Mouse (Mus musculus): ENCODE measurements around the gene Sec22a. TPM values are rescaled to one million over a fixed set of nuclear protein-coding genes. Genes with fewer than 3 reads are reported as not detected.

The Sec22a gene
- total RNA-seq, 1 experiment: 16.7 TPM

DNA sequence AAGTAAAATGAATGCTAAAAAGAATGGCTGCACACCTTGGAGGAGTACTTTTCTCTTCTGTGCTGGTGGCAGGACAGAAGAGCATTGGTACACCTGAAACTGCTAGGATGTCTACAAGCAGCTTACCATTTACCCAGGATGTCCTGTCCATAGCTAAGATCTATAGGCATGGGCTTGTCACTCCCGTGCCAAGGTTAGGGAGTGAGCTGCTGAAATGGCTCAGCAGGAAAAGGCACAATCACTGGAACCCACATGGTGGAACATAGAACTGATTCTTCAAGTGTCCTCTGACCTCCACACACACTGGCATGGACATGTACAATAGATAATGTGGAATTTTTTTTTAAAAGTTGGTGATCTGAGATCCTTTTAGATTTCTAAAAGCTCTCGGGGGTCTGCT is 56.4 kb downstream of the Sec22a start:
- Histone ChIP-seq H3K9ac (ENCODE audit: insufficient read depth, low read depth, low read length, poor library complexity, severe bottlenecking) (no peak overlapping the region), H3K9me3 (ENCODE audit: control insufficient read depth, insufficient read depth, low read depth, low read length) (no peaks in the 10 kb centered on the region), H3K4me1 (ENCODE audit: control insufficient read depth in 2 of 2, insufficient read depth in 2 of 2, low read length in 2 of 2, poor library complexity in 1 of 2) (no peaks in the 10 kb centered on the region), H3K4me3 (ENCODE audit: insufficient read depth in 1 of 2, low read depth in 1 of 2, low read length in 2 of 2, poor library complexity in 1 of 2, severe bottlenecking in 1 of 2) (no peak overlapping the region), H3K27ac (ENCODE audit: insufficient read depth, low read depth, low read length, poor library complexity, severe bottlenecking) (no peak overlapping the region), H3K36me3 (ENCODE audit: control insufficient read depth, insufficient read depth, low read length, poor library complexity, severe bottlenecking) (no peaks in the 10 kb centered on the region)
- TF ChIP-seq HCFC1 (IDR thresholded peaks at IDR 0.05; ENCODE audit: borderline replicate concordance, insufficient read depth, low read length): no peak
- no peak for TF ChIP-seq CHD2 (IDR thresholded peaks at IDR 0.05; ENCODE audit: low read depth, low read length)
- in situ Hi-C loops (cut with MboI; ENCODE audit: low sequenced_read_pairs in 2 of 2, unreplicated experiment in 2 of 2): no loop called here
- no peak for DNase-seq (ENCODE audit: low read depth, low spot score)

GRCm38 (mm10) chr16:35306631-35307030 is 57.1 kb downstream of the Sec22a start:
- no peak overlapping the region for H3K27ac ChIP-seq (ENCODE audit: insufficient read depth, low read depth, low read length, poor library complexity, severe bottlenecking)
- H3K9me3 ChIP-seq (ENCODE audit: control insufficient read depth, insufficient read depth, low read depth, low read length): no peaks in the 10 kb centered on the region
- no peak for TF ChIP-seq CHD2 (IDR thresholded peaks at IDR 0.05; ENCODE audit: low read depth, low read length)
- no peak for TF ChIP-seq ZNF384 (IDR thresholded peaks at IDR 0.05; ENCODE audit: low read depth, low read length)
- no peak for TF ChIP-seq ZC3H11A (IDR thresholded peaks at IDR 0.05; ENCODE audit: borderline replicate concordance, low read depth, low read length)
- no peak for TF ChIP-seq HCFC1 (IDR thresholded peaks at IDR 0.05; ENCODE audit: borderline replicate concordance, insufficient read depth, low read length)
- TF ChIP-seq MAFK (IDR thresholded peaks at IDR 0.05; ENCODE audit: insufficient read depth, low read depth, low read length): no peak
- no peaks in the 10 kb centered on the region for H3K4me1 ChIP-seq (ENCODE audit: control insufficient read depth in 2 of 2, insufficient read depth in 2 of 2, low read length in 2 of 2, poor library complexity in 1 of 2)
- in situ Hi-C loops (cut with MboI; ENCODE audit: low sequenced_read_pairs in 2 of 2, unreplicated experiment in 2 of 2): no loop called here
- no peak overlapping the region for H3K9ac ChIP-seq (ENCODE audit: insufficient read depth, low read depth, low read length, poor library complexity, severe bottlenecking)
- no peaks in the 10 kb centered on the region for H3K36me3 ChIP-seq (ENCODE audit: control insufficient read depth, insufficient read depth, low read length, poor library complexity, severe bottlenecking)
- no peak for DNase-seq (ENCODE audit: low read depth, low spot score)
- no peak overlapping the region for H3K4me3 ChIP-seq (ENCODE audit: insufficient read depth in 1 of 2, low read depth in 1 of 2, low read length in 2 of 2, poor library complexity in 1 of 2, severe bottlenecking in 1 of 2)

DNA sequence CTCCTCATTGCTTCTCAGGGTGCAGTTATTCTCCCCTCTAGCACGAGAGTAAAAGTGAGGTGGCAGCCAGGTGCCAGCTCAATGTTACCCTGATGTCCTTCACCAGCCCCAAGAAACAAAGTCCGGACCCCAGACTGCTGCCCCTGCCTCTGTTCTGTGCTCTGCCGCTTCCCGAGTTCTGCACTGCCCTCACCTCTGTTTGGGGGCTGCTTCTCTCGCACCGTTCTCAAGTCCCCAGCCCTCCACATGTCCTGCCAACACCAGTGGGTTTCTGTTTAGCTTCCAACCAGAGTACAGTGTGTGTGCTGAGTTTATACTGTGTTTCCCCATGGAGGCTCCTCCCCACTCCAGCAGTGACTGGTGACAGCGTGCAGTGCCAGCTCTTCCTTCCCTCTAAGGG is 58.5 kb downstream of the Sec22a start:
- no peak for DNase-seq (ENCODE audit: low read depth, low spot score)
- H3K4me1 ChIP-seq (ENCODE audit: control insufficient read depth in 2 of 2, insufficient read depth in 2 of 2, low read length in 2 of 2, poor library complexity in 1 of 2): no peaks in the 10 kb centered on the region
- TF ChIP-seq MAFK (IDR thresholded peaks at IDR 0.05; ENCODE audit: insufficient read depth, low read depth, low read length): no peak
- no peak for TF ChIP-seq ZNF384 (IDR thresholded peaks at IDR 0.05; ENCODE audit: low read depth, low read length)
- TF ChIP-seq ZC3H11A (IDR thresholded peaks at IDR 0.05; ENCODE audit: borderline replicate concordance, low read depth, low read length): no peak
- no peak for TF ChIP-seq HCFC1 (IDR thresholded peaks at IDR 0.05; ENCODE audit: borderline replicate concordance, insufficient read depth, low read length)
- no peak for TF ChIP-seq CHD2 (IDR thresholded peaks at IDR 0.05; ENCODE audit: low read depth, low read length)
- H3K9ac ChIP-seq (ENCODE audit: insufficient read depth, low read depth, low read length, poor library complexity, severe bottlenecking): no peak overlapping the region
- no peak overlapping the region for H3K4me3 ChIP-seq (ENCODE audit: insufficient read depth in 1 of 2, low read depth in 1 of 2, low read length in 2 of 2, poor library complexity in 1 of 2, severe bottlenecking in 1 of 2)
- in situ Hi-C loops (cut with MboI; ENCODE audit: low sequenced_read_pairs in 2 of 2, unreplicated experiment in 2 of 2): no loop called here
- H3K36me3 ChIP-seq (ENCODE audit: control insufficient read depth, insufficient read depth, low read length, poor library complexity, severe bottlenecking): no peaks in the 10 kb centered on the region
- H3K27ac ChIP-seq (ENCODE audit: insufficient read depth, low read depth, low read length, poor library complexity, severe bottlenecking): no peak overlapping the region
- no peaks in the 10 kb centered on the region for H3K9me3 ChIP-seq (ENCODE audit: control insufficient read depth, insufficient read depth, low read depth, low read length)

DNA sequence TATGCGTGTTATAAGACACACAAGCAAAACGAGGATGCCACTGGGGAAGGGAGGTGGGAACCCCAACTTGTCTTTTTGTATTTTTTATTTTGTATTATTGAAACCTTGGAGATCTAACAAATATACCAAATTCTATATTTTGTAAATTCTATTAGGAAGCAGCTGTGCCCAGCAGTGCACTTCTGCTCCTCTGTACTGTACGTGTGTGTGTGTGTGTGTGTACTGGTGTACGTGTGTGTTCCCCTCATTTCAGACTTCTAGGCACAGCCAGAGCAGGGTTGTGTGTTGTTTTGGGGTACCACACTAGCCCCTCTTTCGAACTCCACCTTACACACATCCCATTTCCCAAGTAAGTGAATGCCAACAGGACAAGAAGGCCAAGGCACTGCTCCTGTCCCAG is 59.3 kb downstream of the Sec22a start:
- Histone ChIP-seq H3K27ac (ENCODE audit: insufficient read depth, low read depth, low read length, poor library complexity, severe bottlenecking) (no peak overlapping the region), H3K4me1 (ENCODE audit: control insufficient read depth in 2 of 2, insufficient read depth in 2 of 2, low read length in 2 of 2, poor library complexity in 1 of 2) (no peaks in the 10 kb centered on the region), H3K9me3 (ENCODE audit: control insufficient read depth, insufficient read depth, low read depth, low read length) (no peaks in the 10 kb centered on the region), H3K9ac (ENCODE audit: insufficient read depth, low read depth, low read length, poor library complexity, severe bottlenecking) (no peak overlapping the region), H3K36me3 (ENCODE audit: control insufficient read depth, insufficient read depth, low read length, poor library complexity, severe bottlenecking) (no peaks in the 10 kb centered on the region), H3K4me3 (ENCODE audit: insufficient read depth in 1 of 2, low read depth in 1 of 2, low read length in 2 of 2, poor library complexity in 1 of 2, severe bottlenecking in 1 of 2) (no peak overlapping the region)
- TF ChIP-seq ZC3H11A (IDR thresholded peaks at IDR 0.05; ENCODE audit: borderline replicate concordance, low read depth, low read length): no peak
- no peak for TF ChIP-seq ZNF384 (IDR thresholded peaks at IDR 0.05; ENCODE audit: low read depth, low read length)
- no peak for TF ChIP-seq HCFC1 (IDR thresholded peaks at IDR 0.05; ENCODE audit: borderline replicate concordance, insufficient read depth, low read length)
- TF ChIP-seq CHD2 (IDR thresholded peaks at IDR 0.05; ENCODE audit: low read depth, low read length): no peak
- TF ChIP-seq MAFK (IDR thresholded peaks at IDR 0.05; ENCODE audit: insufficient read depth, low read depth, low read length): no peak
- in situ Hi-C loops (cut with MboI; ENCODE audit: low sequenced_read_pairs in 2 of 2, unreplicated experiment in 2 of 2): no loop called here
- DNase-seq (ENCODE audit: low read depth, low spot score): no peak

DNA sequence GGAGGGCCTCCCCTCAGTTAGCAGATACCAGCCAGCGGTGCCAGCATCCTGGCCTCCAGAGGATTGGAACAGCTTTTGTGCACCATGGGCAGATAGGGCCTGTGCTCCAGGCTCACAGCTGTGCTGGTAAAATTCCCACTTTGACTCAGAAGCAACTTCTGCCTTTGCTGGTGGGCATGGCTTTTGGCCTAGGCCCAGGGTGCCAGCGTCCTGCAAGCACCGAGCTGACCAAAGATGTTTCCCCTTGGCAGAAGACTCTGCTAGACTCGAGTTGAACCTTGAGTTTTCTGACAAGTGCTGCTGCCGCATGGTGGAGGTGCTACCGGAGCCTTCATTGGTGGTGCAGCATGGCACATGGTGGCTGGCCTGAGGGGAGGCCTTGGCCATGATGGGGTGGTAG is 60.0 kb downstream of the Sec22a start:
- no peak for DNase-seq (ENCODE audit: low read depth, low spot score)
- Histone ChIP-seq H3K4me1 (ENCODE audit: control insufficient read depth in 2 of 2, insufficient read depth in 2 of 2, low read length in 2 of 2, poor library complexity in 1 of 2) (no peaks in the 10 kb centered on the region), H3K27ac (ENCODE audit: insufficient read depth, low read depth, low read length, poor library complexity, severe bottlenecking) (no peak overlapping the region), H3K36me3 (ENCODE audit: control insufficient read depth, insufficient read depth, low read length, poor library complexity, severe bottlenecking) (no peaks in the 10 kb centered on the region), H3K9me3 (ENCODE audit: control insufficient read depth, insufficient read depth, low read depth, low read length) (no peaks in the 10 kb centered on the region), H3K9ac (ENCODE audit: insufficient read depth, low read depth, low read length, poor library complexity, severe bottlenecking) (no peak overlapping the region), H3K4me3 (ENCODE audit: insufficient read depth in 1 of 2, low read depth in 1 of 2, low read length in 2 of 2, poor library complexity in 1 of 2, severe bottlenecking in 1 of 2) (no peak overlapping the region)
- in situ Hi-C loops (cut with MboI; ENCODE audit: low sequenced_read_pairs in 2 of 2, unreplicated experiment in 2 of 2): no loop called here
- TF ChIP-seq ZC3H11A (IDR thresholded peaks at IDR 0.05; ENCODE audit: borderline replicate concordance, low read depth, low read length) (no peak), ZNF384 (IDR thresholded peaks at IDR 0.05; ENCODE audit: low read depth, low read length) (no peak), HCFC1 (IDR thresholded peaks at IDR 0.05; ENCODE audit: borderline replicate concordance, insufficient read depth, low read length) (no peak), MAFK (IDR thresholded peaks at IDR 0.05; ENCODE audit: insufficient read depth, low read depth, low read length) (no peak)
